ENCODE assay signal across 10 mouse cellular contexts in genomic region chr7:142661046-142661445, GRCm38 (mm10). TPM values are rescaled to one million over a fixed set of nuclear protein-coding genes. Genes with fewer than 3 reads are reported as not detected.
DNase-seq lines count a peak whose midpoint lies in the region; ATAC-seq and TF ChIP-seq lines count a peak whose summit lies in the region.
"Had no signal": no experiment of that assay in that cellular context is flagged by ENCODE, and none has a peak within 500 bp of the region (broad histone marks: within the 10 kb centered on the region; RNA-seq: fewer than 3 reads in every experiment).

No protein-coding gene starts in this region.

- peak overlapping the region; percentile 71 for H3K9ac ChIP-seq in kidney, embryonic 15.5 days
- peak overlapping the region; percentile 8; the same call in 1 of the 2 replicates for H3K9ac ChIP-seq in forebrain, embryonic 12.5 days
- H3K9ac ChIP-seq in limb, embryonic 13.5 days, result peak overlapping the region; percentile 97
- H3K9ac ChIP-seq in neural tube, embryonic 15.5 days (replicated peaks), result 0 out of 2 replicates have a peak overlapping the region, but pooled peaks have one; percentile 32

- no peak for DNase-seq in kidney, adult 11 months
- DNase-seq in right cerebral cortex, postnatal 4 days, result no peak
- DNase-seq in layer of hippocampus, adult 2 months (ENCODE audit: low spot score in 2 of 2), result no peak
- DNase-seq: cerebellum, postnatal 36 days had no signal

- 3% methylated on average over 25 of the region's 25 CpGs for WGBS in kidney, embryonic 15.5 days
- WGBS in forebrain, embryonic 12.5 days, result under 1% methylated on average over 25 of the region's 25 CpGs
- under 1% methylated on average over 25 of the region's 25 CpGs for WGBS in limb, embryonic 13.5 days
- 2% methylated on average over 25 of the region's 25 CpGs for WGBS in neural tube, embryonic 15.5 days

- no peak for ATAC-seq in kidney, embryonic 15.5 days (replicated peaks; ENCODE audit: low FRiP score)
- ATAC-seq in forebrain, embryonic 12.5 days (ENCODE audit: low FRiP score), result no peak
- no peak for ATAC-seq in limb, embryonic 13.5 days (ENCODE audit: low FRiP score, low read depth)
- no peak for ATAC-seq in neural tube, embryonic 15.5 days (ENCODE audit: low FRiP score)
- no peak for ATAC-seq in inflammation-experienced regulatory T-cells, adult 6 months

- peaks cover 98% of the 10 kb centered on the region for H3K27me3 ChIP-seq in kidney, embryonic 15.5 days
- peaks cover 96% of the 10 kb centered on the region for H3K27me3 ChIP-seq in forebrain, embryonic 12.5 days
- peaks cover 86% of the 10 kb centered on the region for H3K27me3 ChIP-seq in limb, embryonic 13.5 days
- H3K27me3 ChIP-seq in neural tube, embryonic 15.5 days (replicated peaks), result peaks cover 95% of the 10 kb centered on the region

- peak overlapping the region; percentile 61 for H3K4me3 ChIP-seq in kidney, embryonic 15.5 days (replicated peaks)
- H3K4me3 ChIP-seq in forebrain, embryonic 12.5 days (replicated peaks), result peak overlapping the region; percentile 44
- peak overlapping the region; percentile 68 for H3K4me3 ChIP-seq in limb, embryonic 13.5 days
- peak overlapping the region; percentile 35 for H3K4me3 ChIP-seq in neural tube, embryonic 15.5 days (replicated peaks)
- H3K4me3 ChIP-seq in layer of hippocampus, adult 2 months, result no peak overlapping the region

- H3K4me1 ChIP-seq in kidney, embryonic 15.5 days, result peaks cover 59% of the 10 kb centered on the region
- peaks cover 40% of the 10 kb centered on the region for H3K4me1 ChIP-seq in forebrain, embryonic 12.5 days
- peaks cover 28% of the 10 kb centered on the region for H3K4me1 ChIP-seq in limb, embryonic 13.5 days
- H3K4me1 ChIP-seq in neural tube, embryonic 15.5 days, result peaks cover 41% of the 10 kb centered on the region

- peak overlapping the region; percentile 78 for H3K4me2 ChIP-seq in kidney, embryonic 15.5 days
- H3K4me2 ChIP-seq in forebrain, embryonic 12.5 days, result peak overlapping the region; percentile 57
- H3K4me2 ChIP-seq in limb, embryonic 13.5 days (replicated peaks), result peak overlapping the region; percentile 73
- peak overlapping the region; percentile 55 for H3K4me2 ChIP-seq in neural tube, embryonic 15.5 days

- no peaks in the 10 kb centered on the region for H3K36me3 ChIP-seq in kidney, embryonic 15.5 days
- H3K36me3 ChIP-seq in forebrain, embryonic 12.5 days (replicated peaks), result no peaks in the 10 kb centered on the region
- peaks cover 4% of the 10 kb centered on the region; the same call in 1 of the 2 replicates for H3K36me3 ChIP-seq in limb, embryonic 13.5 days
- no peaks in the 10 kb centered on the region for H3K36me3 ChIP-seq in neural tube, embryonic 15.5 days

- peak overlapping the region; percentile 93 for H3K27ac ChIP-seq in kidney, embryonic 15.5 days
- H3K27ac ChIP-seq in forebrain, embryonic 12.5 days, result no peak overlapping the region
- H3K27ac ChIP-seq in limb, embryonic 13.5 days, result peak overlapping the region; percentile 98
- H3K27ac ChIP-seq in neural tube, embryonic 15.5 days (replicated peaks), result no peak overlapping the region
- no peak overlapping the region for H3K27ac ChIP-seq in layer of hippocampus, adult 2 months

- TF ChIP-seq CTCF in layer of hippocampus, adult 2 months (conservative IDR thresholded peaks at IDR 0.05), result no peak

- H3K9me3 ChIP-seq in kidney, embryonic 15.5 days (replicated peaks), result no peaks in the 10 kb centered on the region
- H3K9me3 ChIP-seq in forebrain, embryonic 12.5 days, result no peaks in the 10 kb centered on the region
- no peaks in the 10 kb centered on the region for H3K9me3 ChIP-seq in limb, embryonic 13.5 days
- no peaks in the 10 kb centered on the region for H3K9me3 ChIP-seq in neural tube, embryonic 15.5 days (replicated peaks)

RNA-seq across cellular contexts. Expression of gene Igf2, which starts 5.6 kb away (rescaled TPM):
- polyA plus RNA-seq in kidney, embryonic 15.5 days (2015; fragmentation: Nextera tagmentation; extraction: Ambion mirVana), result 693 and 696 TPM in 2 replicates
- 94.7 and 122 TPM in 2 replicates for polyA plus RNA-seq in forebrain, embryonic 12.5 days (2016; fragmentation: Nextera tagmentation; extraction: Ambion mirVana)
- polyA plus RNA-seq in limb, embryonic 13.5 days (2015; fragmentation: Nextera tagmentation; extraction: Ambion mirVana), result 1,260 and 1,271 TPM in 2 replicates
- polyA plus RNA-seq in neural tube, embryonic 15.5 days (2015; fragmentation: Nextera tagmentation; extraction: Ambion mirVana), result 176 and 252 TPM in 2 replicates
- under 1 TPM in 2 of 3 experiments, not detected in 1; 0.19 to 0.26 TPM for polyA plus RNA-seq in inflammation-experienced regulatory T-cells, adult 6 months (2017; shearing (Covaris generic))
- 10 to 100 TPM; 45.8 to 68.2 TPM for total RNA-seq in layer of hippocampus, adult 2 months (2021)

RNA-seq across cellular contexts. Expression of gene Gm49394, which starts 8.7 kb away (rescaled TPM):
- polyA plus RNA-seq in kidney, embryonic 15.5 days (2015; fragmentation: Nextera tagmentation; extraction: Ambion mirVana), result not detected in 2 replicates
- not detected in 2 replicates for polyA plus RNA-seq in forebrain, embryonic 12.5 days (2016; fragmentation: Nextera tagmentation; extraction: Ambion mirVana)
- polyA plus RNA-seq in limb, embryonic 13.5 days (2015; fragmentation: Nextera tagmentation; extraction: Ambion mirVana), result 0.23 TPM in 1 of 2 replicates, not detected in the other
- polyA plus RNA-seq in neural tube, embryonic 15.5 days (2015; fragmentation: Nextera tagmentation; extraction: Ambion mirVana), result 0.22 TPM in 1 of 2 replicates, not detected in the other
- not detected for polyA plus RNA-seq in inflammation-experienced regulatory T-cells, adult 6 months (2017; shearing (Covaris generic))
- not detected for total RNA-seq in layer of hippocampus, adult 2 months (2021)
- total RNA-seq: heart, postnatal 10 days had no signal

Comparison
In these comparisons a context has a peak if more than half of its experiments do, and no peak if none do; other contexts are left out.
1. H3K27ac ChIP-seq: peak in kidney, embryonic 15.5 days (single experiment) and limb, embryonic 13.5 days (single experiment); none in forebrain, embryonic 12.5 days (single experiment), neural tube, embryonic 15.5 days (single experiment) and layer of hippocampus, adult 2 months (single experiment).
2. H3K9ac ChIP-seq: peak in every context shown above with its lines; median percentile 97 in limb, embryonic 13.5 days; 71 in kidney, embryonic 15.5 days; 32 in neural tube, embryonic 15.5 days; 8 in forebrain, embryonic 12.5 days.
3. RNA of gene Igf2, which starts 5.6 kb away (polyA plus RNA-seq): 1,260 to 1,271 TPM in limb, embryonic 13.5 days, 693 to 696 TPM in kidney, embryonic 15.5 days, 176 to 252 TPM in neural tube, embryonic 15.5 days and 94.7 to 122 TPM in forebrain, embryonic 12.5 days; 0.19 to 0.26 TPM in inflammation-experienced regulatory T-cells, adult 6 months; every median in the first group is over 10 times any median in the second.
4. Peak in every context shown above with its lines, with median percentiles within 50 percentile points of each other: H3K4me2 ChIP-seq.